Mouse (Mus musculus): ENCODE measurements around the gene Dcaf5.

Gene Dcaf5

GRCm38 (mm10) chr12:80340936-80341335, 95.5 kb downstream of the Dcaf5 start:
- in situ Hi-C loops (cut with MboI, MseI): no loop called here

GRCm38 (mm10) chr12:80334162-80334561, 102.2 kb downstream of the Dcaf5 start:
- in situ Hi-C loops (cut with MboI, MseI): loop anchor here (5.0 kb wide), 1 partner anchor 77 kb away; no protein-coding TSS in a partner anchor

GRCm38 (mm10) chr12:80331634-80332033, 104.8 kb downstream of the Dcaf5 start:
- in situ Hi-C loops (cut with MboI, MseI): loop anchor here (5.0 kb wide), 1 partner anchor 74 kb away; no protein-coding TSS in a partner anchor

- in situ Hi-C loops (cut with MboI, MseI): loop anchor here (5.0 kb wide), 1 partner anchor 74 kb away; no protein-coding TSS in a partner anchor
Measured at GRCm38 (mm10) chr12:80330819-80331218, 105.6 kb downstream of the Dcaf5 start.

DNA sequence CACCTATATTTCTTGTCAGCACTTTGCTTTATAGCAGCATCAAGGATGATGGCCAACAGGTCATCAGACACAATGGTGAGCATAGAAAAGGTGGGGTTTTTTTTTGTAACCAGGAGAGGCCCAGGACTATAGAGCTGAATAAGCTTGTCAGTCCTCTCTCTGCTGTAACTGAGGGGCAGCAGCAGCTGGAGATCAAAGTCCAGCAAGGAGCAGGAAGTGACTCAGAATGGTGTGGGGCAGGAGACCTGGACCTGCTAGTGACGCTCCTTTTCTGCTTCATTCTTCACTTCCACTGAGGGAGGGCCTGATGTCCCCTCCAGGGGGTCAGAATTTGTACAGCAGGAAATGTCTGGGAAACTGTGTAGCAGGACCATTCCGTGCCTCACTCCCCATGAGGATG, 106.8 kb downstream of the Dcaf5 start:
- in situ Hi-C loops (cut with MboI, MseI): loop anchor here (5.0 kb wide), 1 partner anchor 72 kb away; no protein-coding TSS in a partner anchor

DNA sequence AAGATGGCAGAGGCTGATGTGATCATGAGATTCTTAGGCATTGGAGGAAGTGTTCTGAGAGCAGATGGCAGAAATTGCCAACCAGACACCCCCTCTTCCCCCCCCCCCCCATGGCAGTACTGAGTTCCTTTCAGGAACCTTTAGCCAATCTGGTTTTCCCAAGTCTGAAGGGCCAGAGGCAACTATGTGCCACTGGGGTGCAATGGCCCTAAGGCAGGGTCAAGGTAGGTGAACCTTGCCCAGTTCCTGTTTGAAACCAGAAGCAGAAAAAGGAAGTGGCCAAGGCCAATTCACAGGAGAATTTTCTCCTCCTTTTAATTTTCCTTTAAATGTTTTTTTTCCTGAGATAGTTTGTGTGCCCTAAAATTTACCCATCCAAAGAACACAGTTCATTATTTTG, 110.4 kb downstream of the Dcaf5 start:
- in situ Hi-C loops (cut with MboI, MseI): no loop called here

- in situ Hi-C loops (cut with MboI, MseI): no loop called here
Measured at GRCm38 (mm10) chr12:80324785-80325131, 111.6 kb downstream of the Dcaf5 start.

DNA sequence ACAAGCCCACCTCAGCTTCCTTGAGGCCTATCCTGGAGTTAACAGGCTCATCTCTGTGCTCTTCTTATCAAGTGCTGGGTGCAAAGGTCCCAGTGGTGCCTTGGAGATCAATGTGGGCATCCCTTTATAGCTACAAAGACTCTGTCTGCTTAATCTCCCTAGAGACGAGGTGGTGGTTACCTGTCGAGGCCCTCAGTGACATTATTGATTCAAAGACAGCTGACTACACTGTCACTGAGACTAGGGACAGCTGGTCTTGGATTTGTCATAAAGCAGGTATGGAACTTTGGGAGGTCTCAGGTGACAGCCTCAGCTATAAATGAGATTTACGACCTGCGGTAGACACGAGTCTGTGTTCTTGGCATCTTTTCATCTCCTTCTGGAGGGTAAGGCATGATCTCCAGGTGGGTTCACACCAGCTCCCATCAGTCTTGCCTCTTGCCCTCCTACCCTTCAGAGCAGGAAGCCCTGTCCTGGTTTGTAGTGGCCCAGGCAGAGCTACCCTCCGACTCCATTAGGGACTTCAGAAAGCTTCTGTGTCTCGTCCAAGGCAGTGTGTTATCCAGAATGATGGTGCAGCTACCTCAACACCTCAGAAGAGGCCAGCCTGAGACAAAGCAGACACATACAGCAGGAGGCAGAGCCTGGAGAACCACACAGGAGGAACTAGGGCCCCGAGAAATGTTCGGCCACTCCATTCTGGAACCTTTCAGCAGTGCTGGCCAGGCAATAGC, 112.2 kb downstream of the Dcaf5 start:
- in situ Hi-C loops (cut with MboI, MseI): no loop called here

DNA sequence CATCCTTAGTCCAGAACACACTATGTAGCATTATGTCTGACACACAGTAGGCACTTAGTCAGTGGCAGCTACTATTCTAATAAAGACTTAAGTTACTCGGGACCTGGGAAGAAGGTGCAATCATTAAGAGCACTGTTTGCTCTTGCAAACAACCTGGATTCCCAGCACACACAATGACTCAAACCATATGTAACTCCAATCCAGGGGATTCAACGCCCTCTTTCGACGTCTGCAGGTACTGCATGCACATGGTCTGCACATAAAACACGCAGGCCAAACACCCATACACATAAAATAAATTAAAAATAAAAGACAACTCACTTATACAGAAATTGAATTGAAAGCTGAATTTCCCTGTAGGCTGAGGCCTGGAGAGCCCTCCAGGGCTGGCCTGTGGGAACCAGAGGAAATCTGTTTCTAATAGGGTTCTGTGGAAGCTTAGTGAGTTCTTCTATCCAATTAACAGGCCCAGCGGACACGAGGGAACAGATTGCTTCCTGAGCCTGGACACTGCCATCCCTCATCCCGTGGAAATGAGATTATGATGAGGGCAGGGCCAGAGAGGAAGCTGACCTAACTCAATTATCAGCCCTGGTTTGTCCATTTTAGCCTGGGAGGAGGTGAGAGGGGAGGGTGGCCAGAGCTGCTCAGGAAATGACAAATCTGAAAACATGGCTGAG, 112.9 kb downstream of the Dcaf5 start:
- in situ Hi-C loops (cut with MboI, MseI): no loop called here

- in situ Hi-C loops (cut with MboI, MseI): no loop called here
Measured at GRCm38 (mm10) chr12:80322494-80322893, 113.9 kb downstream of the Dcaf5 start.

GRCm38 (mm10) chr12:80319062-80319461, 117.3 kb downstream of the Dcaf5 start:
- in situ Hi-C loops (cut with MboI, MseI): no loop called here

GRCm38 (mm10) chr12:80315321-80315720, 121.1 kb downstream of the Dcaf5 start:
- in situ Hi-C loops (cut with MboI, MseI): no loop called here

DNA sequence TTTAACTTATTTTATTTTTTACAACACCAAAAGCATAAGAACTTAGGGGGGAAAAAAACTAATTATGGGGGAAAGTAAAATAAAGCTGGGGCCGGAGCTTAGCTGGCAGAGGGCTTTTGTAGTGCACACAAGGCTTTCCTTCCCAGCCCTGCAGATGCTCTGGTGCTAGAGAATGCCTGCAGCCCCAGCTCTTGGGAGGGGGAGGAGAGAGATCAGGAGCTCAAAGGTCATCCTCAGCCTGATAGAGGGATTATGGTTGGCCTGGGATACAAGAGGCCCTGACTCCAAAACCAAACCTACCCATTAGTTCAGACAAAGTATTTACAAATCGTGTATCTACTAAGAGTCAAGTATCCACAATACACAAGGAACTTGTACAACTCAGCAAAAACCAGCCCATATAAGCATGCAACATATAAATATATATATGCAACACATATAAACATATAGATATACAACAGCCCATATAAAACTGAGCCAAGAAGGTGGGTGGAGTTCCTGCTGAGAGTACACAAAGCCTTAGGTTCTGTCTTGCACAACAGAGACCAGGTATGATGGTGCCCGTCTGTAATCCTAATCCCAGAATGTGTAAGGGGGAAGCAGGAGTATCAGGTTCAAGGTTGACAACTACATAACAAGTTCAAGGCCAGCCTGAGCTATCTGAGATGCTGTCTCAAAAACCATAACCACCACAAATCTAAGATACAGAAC, 124.3 kb downstream of the Dcaf5 start:
- in situ Hi-C loops (cut with MboI, MseI): no loop called here

DNA sequence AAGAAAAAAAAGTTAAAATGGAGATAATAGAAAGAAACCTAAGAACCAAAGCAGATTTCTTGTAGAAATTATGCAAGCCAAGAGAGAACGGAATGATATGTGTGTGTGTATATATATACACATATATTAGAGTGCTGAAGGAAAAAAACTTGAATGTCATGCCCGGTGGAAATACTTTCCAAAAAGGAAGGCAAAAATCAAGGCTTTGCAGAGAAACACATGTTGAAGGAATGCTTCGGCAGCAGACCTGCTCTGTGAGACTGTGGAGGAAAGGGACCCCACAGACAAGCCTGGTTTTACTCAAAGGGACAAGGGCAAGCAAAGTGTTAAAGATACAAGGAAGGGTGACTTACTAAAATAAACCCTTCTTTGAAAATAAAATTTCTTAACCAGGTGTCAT, 128.8 kb downstream of the Dcaf5 start:
- in situ Hi-C loops (cut with MboI, MseI): no loop called here

GRCm38 (mm10) chr12:80304518-80304917, 131.9 kb downstream of the Dcaf5 start:
- in situ Hi-C loops (cut with MboI, MseI): no loop called here

GRCm38 (mm10) chr12:80300833-80301456, 135.5 kb downstream of the Dcaf5 start:
- in situ Hi-C loops (cut with MboI, MseI): no loop called here

DNA sequence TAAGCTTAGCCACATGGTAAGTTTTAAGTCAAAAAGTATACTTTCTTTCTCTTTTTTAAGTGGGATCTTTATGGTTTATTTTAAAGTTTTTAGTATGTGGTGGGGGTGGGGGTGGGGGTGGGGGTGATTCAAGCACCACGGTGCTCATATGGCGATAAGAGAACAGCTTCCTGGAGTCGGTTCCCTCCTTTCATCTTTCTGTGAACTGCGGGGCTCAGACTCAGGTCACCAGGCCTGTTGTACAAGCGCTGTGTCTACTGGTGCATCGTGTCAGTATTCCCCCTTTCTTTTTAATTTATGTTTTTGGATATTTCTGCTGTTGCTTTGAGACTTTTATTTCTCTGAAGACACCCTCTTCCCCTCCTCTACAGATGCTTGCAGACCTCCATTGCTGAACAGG, 137.7 kb downstream of the Dcaf5 start:
- in situ Hi-C loops (cut with MboI, MseI): no loop called here

DNA sequence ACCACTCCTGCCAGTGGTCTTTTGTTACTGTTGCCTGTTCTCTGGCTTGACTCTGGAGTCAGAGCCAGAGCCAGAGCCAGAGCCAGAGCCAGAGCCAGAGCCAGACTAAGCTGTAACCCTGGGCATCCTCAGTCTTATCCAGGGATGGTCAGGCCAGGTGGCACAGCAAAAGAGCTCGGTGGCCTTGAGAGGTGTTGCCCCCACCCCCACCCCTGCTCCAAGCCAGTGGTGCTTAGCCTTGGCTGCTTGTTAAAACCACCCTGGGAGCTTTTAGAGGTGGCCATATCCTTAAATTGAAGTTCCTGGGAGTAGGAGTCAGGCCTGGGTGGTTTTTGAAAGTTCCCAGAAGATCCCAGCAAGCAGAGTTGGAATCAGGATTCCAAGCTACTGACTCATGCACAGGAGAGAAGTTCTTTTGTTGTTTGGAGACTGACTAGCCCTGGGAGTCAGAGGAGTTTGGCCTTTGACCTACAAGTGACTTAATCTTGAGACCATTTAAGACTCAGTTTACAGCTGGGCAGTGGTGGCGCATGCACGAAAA, 144.4 kb downstream of the Dcaf5 start:
- in situ Hi-C loops (cut with MboI, MseI): no loop called here

- in situ Hi-C loops (cut with MboI, MseI): no loop called here
Measured at GRCm38 (mm10) chr12:80290964-80291363, 145.4 kb downstream of the Dcaf5 start.

- in situ Hi-C loops (cut with MboI, MseI): no loop called here
Measured at GRCm38 (mm10) chr12:80290483-80290882, 145.9 kb downstream of the Dcaf5 start.

- in situ Hi-C loops (cut with MboI, MseI): no loop called here
Measured at GRCm38 (mm10) chr12:80289722-80290121, 146.7 kb downstream of the Dcaf5 start.

- in situ Hi-C loops (cut with MboI, MseI): no loop called here
Measured at GRCm38 (mm10) chr12:80285890-80286289, 150.5 kb downstream of the Dcaf5 start.
